Mouse (Mus musculus) lung, embryonic 16.5 days (tissue): ENCODE results near the gene Scn3a. TPM values are rescaled to one million over a fixed set of nuclear protein-coding genes. Genes with fewer than 3 reads are reported as not detected.

Experiments
- ATAC-seq: fragments of 200-750 bp; cut with Nextera tagmentation; 2 replicates; pipeline ENCODE4 v1.8.0; 2017; ENCODE audit warnings: low read depth, mild to moderate bottlenecking, moderate library complexity
- H3K27ac ChIP-seq: fragments of 300-500 bp; sonication (generic); 2 replicates; pipeline ENCODE4 v1.5.1; 2014; ENCODE audit warnings: mild to moderate bottlenecking, control low read depth, low read length
- H3K27me3 ChIP-seq: fragments of 300-500 bp; sonication (generic); 2 replicates; pipeline ENCODE4 v1.6.1; 2014; ENCODE audit warnings: low read depth, low read length, mixed read lengths; ENCODE audit not compliant: control insufficient read depth, insufficient read depth
- H3K36me3 ChIP-seq: fragments of 300-500 bp; sonication (generic); 2 replicates; pipeline ENCODE4 v1.6.1; 2014; ENCODE audit warnings: low read length; ENCODE audit not compliant: control insufficient read depth, insufficient read depth
- H3K4me1 ChIP-seq: fragments of 300-500 bp; sonication (generic); replicated peaks from 2 replicates; pipeline ENCODE4 v1.6.1; 2014; ENCODE audit warnings: low read length, mixed read lengths; ENCODE audit not compliant: control insufficient read depth, insufficient read depth
- H3K4me2 ChIP-seq: fragments of 300-500 bp; sonication (generic); 2 replicates; pipeline ENCODE4 v1.6.1; 2014; ENCODE audit warnings: low read depth, low read length, control low read depth
- H3K4me3 ChIP-seq: fragments of 300-500 bp; sonication (generic); 2 replicates; pipeline ENCODE4 v1.5.1; 2014; ENCODE audit warnings: mild to moderate bottlenecking, low read length, control low read depth
- H3K9ac ChIP-seq: fragments of 300-500 bp; sonication (generic); 2 replicates; pipeline ENCODE4 v1.6.1; 2014; ENCODE audit warnings: low read length, control low read depth
- H3K9me3 ChIP-seq: fragments of 300-500 bp; sonication (generic); 2 replicates; pipeline ENCODE4 v1.6.1; 2016; ENCODE audit warnings: low read length; ENCODE audit not compliant: control insufficient read depth
- WGBS: fragments of 180-500 bp; shearing (Covaris S2); extraction: QIAGEN DNeasy Blood & Tissue Kit; methylation state at CpG from one replicate; pipeline ENCODE4 v1.1.7; 2014; 5-methylcytosine and 5-hydroxymethylcytosine counted together
- polyA plus RNA-seq: library from polyadenylated mRNA; unstranded; fragments of >200 nt; fragmentation: Nextera tagmentation; extraction: Ambion mirVana; gene quantifications from 2 replicates; pipeline ENCODE4 v1.2.1, GENCODE M21; 2015

Scn3a gene
- polyA plus RNA-seq, 1 experiment from 2014 or later, result 2.5 TPM

GRCm38 (mm10) chr2:65532127-65532854 is 35.1 kb downstream of the Scn3a start:
- no peak for ATAC-seq
- no peak overlapping the region for H3K9ac ChIP-seq
- no peak overlapping the region for H3K27ac ChIP-seq
- no peaks in the 10 kb centered on the region for H3K27me3 ChIP-seq
- H3K4me2 ChIP-seq, result no peak overlapping the region
- H3K36me3 ChIP-seq, result no peaks in the 10 kb centered on the region
- 73% methylated on average over 10 of the region's 10 CpGs for WGBS
- no peaks in the 10 kb centered on the region for H3K4me1 ChIP-seq
- H3K4me3 ChIP-seq, result no peak overlapping the region
- H3K9me3 ChIP-seq, result no peaks in the 10 kb centered on the region

- Histone ChIP-seq H3K36me3 (no peaks in the 10 kb centered on the region), H3K9ac (no peak overlapping the region), H3K27me3 (no peaks in the 10 kb centered on the region), H3K4me2 (no peak overlapping the region), H3K9me3 (no peaks in the 10 kb centered on the region), H3K4me3 (no peak overlapping the region), H3K4me1 (no peaks in the 10 kb centered on the region), H3K27ac (no peak overlapping the region)
- no peak for ATAC-seq
- 51% methylated on average over 5 of the region's 5 CpGs for WGBS
Observed at GRCm38 (mm10) chr2:65529148-65529547, 38.3 kb downstream of the Scn3a start.

- no peaks in the 10 kb centered on the region for H3K9me3 ChIP-seq
- no peak overlapping the region for H3K9ac ChIP-seq
- peaks cover 3% of the 10 kb centered on the region; the same call in 1 of the 2 replicates for H3K4me1 ChIP-seq
- no peak overlapping the region for H3K27ac ChIP-seq
- 30% methylated on average over 6 of the region's 6 CpGs for WGBS
- no peaks in the 10 kb centered on the region for H3K27me3 ChIP-seq
- H3K4me3 ChIP-seq, result no peak overlapping the region
- H3K4me2 ChIP-seq, result no peak overlapping the region
- no peaks in the 10 kb centered on the region for H3K36me3 ChIP-seq
- ATAC-seq, result peak; percentile 86
Observed at GRCm38 (mm10) chr2:65516703-65517102, 50.7 kb downstream of the Scn3a start.

- WGBS, result 71% methylated on average over 12 of the region's 12 CpGs
- Histone ChIP-seq H3K9ac (no peak overlapping the region), H3K4me3 (no peak overlapping the region), H3K4me1 (no peaks in the 10 kb centered on the region), H3K4me2 (no peak overlapping the region), H3K27ac (no peak overlapping the region), H3K36me3 (no peaks in the 10 kb centered on the region), H3K27me3 (no peaks in the 10 kb centered on the region), H3K9me3 (no peaks in the 10 kb centered on the region)
- ATAC-seq, result no peak
Observed at GRCm38 (mm10) chr2:65508217-65508616, 59.2 kb downstream of the Scn3a start.

GRCm38 (mm10) chr2:65490450-65490849 is 77.0 kb downstream of the Scn3a start:
- no peaks in the 10 kb centered on the region for H3K36me3 ChIP-seq
- H3K9ac ChIP-seq, result no peak overlapping the region
- no peaks in the 10 kb centered on the region for H3K9me3 ChIP-seq
- 66% methylated on average over 9 of the region's 9 CpGs for WGBS
- no peak overlapping the region for H3K4me2 ChIP-seq
- no peak for ATAC-seq
- no peak overlapping the region for H3K27ac ChIP-seq
- H3K4me3 ChIP-seq, result no peak overlapping the region
- no peaks in the 10 kb centered on the region for H3K4me1 ChIP-seq
- no peaks in the 10 kb centered on the region for H3K27me3 ChIP-seq

GRCm38 (mm10) chr2:65483434-65483833 is 84.0 kb downstream of the Scn3a start:
- Histone ChIP-seq H3K27me3 (no peaks in the 10 kb centered on the region), H3K27ac (no peak overlapping the region), H3K4me1 (no peaks in the 10 kb centered on the region), H3K4me2 (no peak overlapping the region), H3K9me3 (no peaks in the 10 kb centered on the region), H3K36me3 (no peaks in the 10 kb centered on the region), H3K4me3 (no peak overlapping the region), H3K9ac (no peak overlapping the region)
- ATAC-seq, result peak; percentile 45; the same call in 1 of the 2 replicates
- WGBS, result 48% methylated on average over 3 of the region's 3 CpGs

- no peaks in the 10 kb centered on the region for H3K9me3 ChIP-seq
- H3K9ac ChIP-seq, result no peak overlapping the region
- no peak overlapping the region for H3K4me2 ChIP-seq
- no peak overlapping the region for H3K27ac ChIP-seq
- no peak overlapping the region for H3K4me3 ChIP-seq
- H3K4me1 ChIP-seq, result no peaks in the 10 kb centered on the region
- ATAC-seq, result no peak
- no peaks in the 10 kb centered on the region for H3K36me3 ChIP-seq
- H3K27me3 ChIP-seq, result no peaks in the 10 kb centered on the region
- 75% methylated on average over 4 of the region's 4 CpGs for WGBS
Observed at GRCm38 (mm10) chr2:65481007-65481672, 86.3 kb downstream of the Scn3a start.

- H3K4me3 ChIP-seq, result peak overlapping the region; percentile 27
- H3K27ac ChIP-seq, result no peak overlapping the region
- no peaks in the 10 kb centered on the region for H3K36me3 ChIP-seq
- 0 out of 2 replicates have a peak overlapping the region, but pooled peaks have one; percentile 24 for H3K9ac ChIP-seq
- WGBS, result 49% methylated on average over 11 of the region's 11 CpGs
- no peaks in the 10 kb centered on the region for H3K4me1 ChIP-seq
- no peak for ATAC-seq
- H3K9me3 ChIP-seq, result no peaks in the 10 kb centered on the region
- H3K27me3 ChIP-seq, result no peaks in the 10 kb centered on the region
- H3K4me2 ChIP-seq, result peak overlapping the region; percentile 46
Observed at GRCm38 (mm10) chr2:65471311-65471882, 96.0 kb downstream of the Scn3a start.

- Histone ChIP-seq H3K4me1 (no peaks in the 10 kb centered on the region), H3K9me3 (no peaks in the 10 kb centered on the region), H3K4me2 (no peak overlapping the region), H3K27ac (no peak overlapping the region), H3K4me3 (no peak overlapping the region), H3K36me3 (no peaks in the 10 kb centered on the region), H3K27me3 (no peaks in the 10 kb centered on the region), H3K9ac (no peak overlapping the region)
- WGBS, result 84% methylated on average over 5 of the region's 5 CpGs
- ATAC-seq, result no peak
Observed at GRCm38 (mm10) chr2:65465694-65466093, 101.7 kb downstream of the Scn3a start.
